ENCODE assay signal across 7 mouse cellular contexts in the genomic region with DNA sequence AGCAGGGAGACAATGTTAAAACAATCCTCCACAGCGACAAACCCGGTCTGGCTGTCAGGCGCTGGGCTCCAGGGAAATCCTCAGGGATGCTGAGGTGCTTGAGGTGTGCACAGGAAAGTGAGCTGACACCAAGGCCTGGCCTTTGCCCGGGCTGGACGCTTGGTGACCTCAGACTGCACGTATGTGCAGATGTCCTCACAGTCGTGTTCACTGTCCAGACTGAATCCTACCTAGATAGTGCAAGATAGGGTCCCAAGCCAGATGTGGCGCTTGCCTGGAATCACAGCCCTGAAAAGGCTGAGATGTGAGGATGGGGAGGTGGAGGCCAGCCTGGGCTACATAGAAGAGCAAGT. TPM values are rescaled to one million over a fixed set of nuclear protein-coding genes. Genes with fewer than 3 reads are reported as not detected.
A peak's percentile ranks its signal among the peaks of the same experiment; 100 is the strongest.
DNase-seq lines count a peak whose midpoint lies in the region; ATAC-seq lines count a peak whose summit lies in the region.

No protein-coding gene starts in this region.

- ATAC-seq in neural tube, embryonic 11.5 days (ENCODE audit: insufficient read depth, low FRiP score, low TSS enrichment): peak; percentile 63
- ATAC-seq in forebrain, embryonic 11.5 days (replicated peaks; ENCODE audit: low FRiP score): no peak; the same call in 1 of the 2 replicates
- peak; percentile 40 for ATAC-seq in liver, embryonic 12.5 days
- no peak; the same call in 1 of the 2 replicates for ATAC-seq in stomach, embryonic 16.5 days (ENCODE audit: insufficient read depth, low FRiP score)

- DNase-seq in neural tube, embryonic 11.5 days (ENCODE audit: low spot score): no peak
- no peak for DNase-seq in neural tube, embryonic 10.5 days (ENCODE audit: extremely low spot score, low spot score)
- DNase-seq in forebrain, embryonic 11.5 days (ENCODE audit: low spot score): no peak
- DNase-seq in embryo, embryonic 10 days (ENCODE audit: low spot score): no peak
- no peak for DNase-seq in testis, postnatal 14 days (ENCODE audit: low spot score)

- no peaks in the 10 kb centered on the region for H3K9me3 ChIP-seq in neural tube, embryonic 11.5 days (ENCODE audit: control insufficient read depth, low read length)
- H3K9me3 ChIP-seq in forebrain, embryonic 11.5 days (ENCODE audit: control insufficient read depth, low read length): no peaks in the 10 kb centered on the region
- no peaks in the 10 kb centered on the region for H3K9me3 ChIP-seq in liver, embryonic 12.5 days (replicated peaks)
- no peaks in the 10 kb centered on the region for H3K9me3 ChIP-seq in stomach, embryonic 16.5 days (replicated peaks; ENCODE audit: control insufficient read depth, low read length)

- no peaks in the 10 kb centered on the region for H3K27me3 ChIP-seq in neural tube, embryonic 11.5 days (ENCODE audit: control insufficient read depth, insufficient read depth, low read length)
- H3K27me3 ChIP-seq in forebrain, embryonic 11.5 days (ENCODE audit: control insufficient read depth, insufficient read depth, low read length): no peaks in the 10 kb centered on the region
- H3K27me3 ChIP-seq in liver, embryonic 12.5 days (replicated peaks): no peaks in the 10 kb centered on the region
- H3K27me3 ChIP-seq in stomach, embryonic 16.5 days (ENCODE audit: control insufficient read depth, insufficient read depth, low read length): no peaks in the 10 kb centered on the region

- WGBS in neural tube, embryonic 11.5 days: 3% methylated on average over 8 of the region's 8 CpGs
- WGBS in forebrain, embryonic 11.5 days: 2% methylated on average over 8 of the region's 8 CpGs
- WGBS in liver, embryonic 12.5 days (ENCODE audit: insufficient replicate concordance): 3% methylated on average over 8 of the region's 8 CpGs
- 3% methylated on average over 8 of the region's 8 CpGs for WGBS in stomach, embryonic 16.5 days

- peak overlapping the region; percentile 72; the same call in 1 of the 2 replicates for H3K27ac ChIP-seq in neural tube, embryonic 11.5 days (ENCODE audit: low read depth, low read length)
- H3K27ac ChIP-seq in forebrain, embryonic 11.5 days (ENCODE audit: low read depth, low read length): 0 out of 2 replicates have a peak overlapping the region, but pooled peaks have one; percentile 76
- H3K27ac ChIP-seq in liver, embryonic 12.5 days: peak overlapping the region; percentile 91
- peak overlapping the region; percentile 60; the same call in 1 of the 2 replicates for H3K27ac ChIP-seq in stomach, embryonic 16.5 days (ENCODE audit: low read length)

- peak overlapping the region; percentile 88 for H3K4me3 ChIP-seq in neural tube, embryonic 11.5 days (ENCODE audit: low read depth, low read length)
- peak overlapping the region; percentile 86 for H3K4me3 ChIP-seq in forebrain, embryonic 11.5 days (ENCODE audit: low read depth, low read length)
- peak overlapping the region; percentile 85 for H3K4me3 ChIP-seq in liver, embryonic 12.5 days
- H3K4me3 ChIP-seq in stomach, embryonic 16.5 days (replicated peaks; ENCODE audit: low read length): peak overlapping the region; percentile 76

- H3K4me2 ChIP-seq in neural tube, embryonic 11.5 days (ENCODE audit: low read depth): peak overlapping the region; percentile 79
- peak overlapping the region; percentile 94 for H3K4me2 ChIP-seq in forebrain, embryonic 11.5 days (ENCODE audit: low read depth, low read length, severe bottlenecking)
- peak overlapping the region; percentile 95 for H3K4me2 ChIP-seq in liver, embryonic 12.5 days
- H3K4me2 ChIP-seq in stomach, embryonic 16.5 days (ENCODE audit: low read depth, low read length): peak overlapping the region; percentile 84

- H3K36me3 ChIP-seq in neural tube, embryonic 11.5 days (ENCODE audit: control insufficient read depth, insufficient read depth, low read length): no peaks in the 10 kb centered on the region
- H3K36me3 ChIP-seq in forebrain, embryonic 11.5 days (ENCODE audit: control insufficient read depth, insufficient read depth, low read length): no peaks in the 10 kb centered on the region
- no peaks in the 10 kb centered on the region for H3K36me3 ChIP-seq in liver, embryonic 12.5 days
- H3K36me3 ChIP-seq in stomach, embryonic 16.5 days (ENCODE audit: control insufficient read depth, insufficient read depth, low read length): no peaks in the 10 kb centered on the region

- peaks cover 4% of the 10 kb centered on the region for H3K4me1 ChIP-seq in neural tube, embryonic 11.5 days (ENCODE audit: control insufficient read depth, insufficient read depth, low read length)
- peaks cover 2% of the 10 kb centered on the region; the same call in 1 of the 2 replicates for H3K4me1 ChIP-seq in forebrain, embryonic 11.5 days (replicated peaks; ENCODE audit: control insufficient read depth, insufficient read depth, low read length)
- peaks cover 22% of the 10 kb centered on the region for H3K4me1 ChIP-seq in liver, embryonic 12.5 days
- peaks cover 5% of the 10 kb centered on the region for H3K4me1 ChIP-seq in stomach, embryonic 16.5 days (ENCODE audit: control insufficient read depth, insufficient read depth, low read length)

- peak overlapping the region; percentile 75 for H3K9ac ChIP-seq in neural tube, embryonic 11.5 days (ENCODE audit: low read length)
- H3K9ac ChIP-seq in forebrain, embryonic 11.5 days (ENCODE audit: low read length): peak overlapping the region; percentile 93
- H3K9ac ChIP-seq in liver, embryonic 12.5 days: peak overlapping the region; percentile 91
- peak overlapping the region; percentile 88 for H3K9ac ChIP-seq in stomach, embryonic 16.5 days (ENCODE audit: low read length)

RNA-seq across cellular contexts. Expression of a gene that starts 0.4 kb away (rescaled TPM):
- polyA plus RNA-seq in neural tube, embryonic 11.5 days (2014; fragmentation: Nextera tagmentation; extraction: Ambion mirVana): 40.5 and 43.8 TPM in 2 replicates
- polyA plus RNA-seq in forebrain, embryonic 11.5 days (2014; fragmentation: Nextera tagmentation; extraction: Ambion mirVana): 45.0 and 47.1 TPM in 2 replicates
- polyA plus RNA-seq in liver, embryonic 12.5 days (2016; fragmentation: Nextera tagmentation; extraction: Ambion mirVana): 33.9 and 34.3 TPM in 2 replicates
- 33.3 and 37.3 TPM in 2 replicates for polyA plus RNA-seq in stomach, embryonic 16.5 days (2015; fragmentation: Nextera tagmentation; extraction: Ambion mirVana)

RNA-seq across cellular contexts. Expression of a gene that starts 21.7 kb away (rescaled TPM):
- polyA plus RNA-seq in neural tube, embryonic 11.5 days (2014; fragmentation: Nextera tagmentation; extraction: Ambion mirVana): 40.6 and 41.7 TPM in 2 replicates
- 39.4 and 41.7 TPM in 2 replicates for polyA plus RNA-seq in forebrain, embryonic 11.5 days (2014; fragmentation: Nextera tagmentation; extraction: Ambion mirVana)
- polyA plus RNA-seq in liver, embryonic 12.5 days (2016; fragmentation: Nextera tagmentation; extraction: Ambion mirVana): 15.7 and 16.7 TPM in 2 replicates
- 18.5 and 20.6 TPM in 2 replicates for polyA plus RNA-seq in stomach, embryonic 16.5 days (2015; fragmentation: Nextera tagmentation; extraction: Ambion mirVana)

Comparison
In these comparisons a context has a peak if more than half of its experiments do, and no peak if none do; other contexts are left out.
1. ATAC-seq: peak in neural tube, embryonic 11.5 days (single experiment) and liver, embryonic 12.5 days (single experiment); none in forebrain, embryonic 11.5 days (single experiment) and stomach, embryonic 16.5 days (single experiment).
2. Peak in every context shown above with its lines, with median percentiles within 50 percentile points of each other: H3K27ac ChIP-seq, H3K4me2 ChIP-seq, H3K4me3 ChIP-seq and H3K9ac ChIP-seq.